Mouse (Mus musculus) splenic B cell, adult 2 months (primary cell): Measurements from ENCODE around the gene Ptgir.
A peak's percentile ranks its signal among the peaks of the same experiment; 100 is the strongest.

Experiments used
- DNase-seq: peaks from one replicate; pipeline ENCODE4 v3.0.0-alpha.2; 2011; ENCODE audit warnings: low read depth, low spot score
- H3K27me3 ChIP-seq: 2 replicates; pipeline ENCODE4 v1.6.1; 2012; ENCODE audit warnings: mild to moderate bottlenecking, low read length, moderate library complexity, mixed read lengths; ENCODE audit not compliant: control insufficient read depth, poor library complexity, insufficient read depth, severe bottlenecking
- H3K36me3 ChIP-seq: 2 replicates; pipeline ENCODE4 v1.6.1; 2012; ENCODE audit warnings: mild to moderate bottlenecking, low read length, moderate library complexity, mixed read lengths; ENCODE audit not compliant: control insufficient read depth, poor library complexity, insufficient read depth, severe bottlenecking

Gene Ptgir

DNA sequence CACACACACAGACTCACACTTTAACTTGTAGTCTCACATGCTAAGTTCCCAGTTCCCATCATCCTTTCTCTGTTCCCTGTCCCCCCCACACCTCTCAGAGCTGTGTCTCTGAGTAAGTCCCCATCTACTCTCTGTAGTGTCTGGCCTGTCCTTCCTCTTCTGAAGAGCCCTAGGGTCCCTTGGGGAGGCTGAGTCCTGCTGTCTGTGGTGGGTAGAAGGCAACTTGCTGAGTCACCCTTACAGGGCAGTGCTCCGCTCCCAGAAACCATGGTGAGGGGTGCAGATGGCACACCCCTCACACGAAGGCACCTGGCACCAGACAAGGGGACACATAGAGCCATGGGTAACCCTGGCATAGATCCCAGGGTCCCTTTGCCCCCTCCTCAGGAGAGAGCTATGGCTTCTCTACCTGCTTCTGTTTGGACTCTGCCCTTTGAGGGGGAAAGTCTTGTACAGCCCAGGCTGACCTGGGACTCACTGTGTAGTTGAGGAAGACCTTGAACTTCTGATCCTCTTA lies 2.8 kb upstream of the Ptgir start:
- no peaks in the 10 kb centered on the region for H3K36me3 ChIP-seq
- no peak for DNase-seq
- no peaks in the 10 kb centered on the region for H3K27me3 ChIP-seq

- Histone ChIP-seq H3K27me3 (no peaks in the 10 kb centered on the region), H3K36me3 (no peaks in the 10 kb centered on the region)
- no peak for DNase-seq
These were observed 2.1 kb upstream of the Ptgir start for GRCm38 (mm10) chr7:16904120-16904675.

DNA sequence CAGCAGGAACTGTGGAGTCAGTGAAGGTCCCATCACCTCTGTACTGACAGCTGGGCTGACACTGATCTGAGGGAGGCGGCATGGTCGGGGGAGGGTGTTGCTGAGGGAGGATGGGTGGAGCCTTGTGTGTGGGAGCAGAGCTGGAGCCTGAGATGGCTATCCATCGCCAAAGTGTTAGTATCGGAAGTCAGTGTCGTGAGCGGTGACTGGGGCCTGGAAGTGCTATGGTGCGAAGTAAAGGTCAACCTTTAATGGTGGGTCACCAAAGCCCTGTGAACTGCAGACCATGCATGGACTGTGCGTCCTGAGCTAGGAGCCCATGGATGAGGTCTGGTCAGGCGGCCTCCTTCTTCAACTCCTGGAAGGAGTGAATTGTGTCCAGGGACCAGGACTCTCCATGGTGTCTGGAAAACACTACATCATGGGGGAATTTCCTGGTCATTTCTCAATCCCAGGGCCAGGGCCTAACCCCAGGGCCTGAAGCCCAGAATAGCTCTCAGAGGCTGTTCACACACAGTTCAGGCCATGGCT lies 734 bp upstream of the Ptgir start:
- no peak for DNase-seq
- Histone ChIP-seq H3K36me3 (no peaks in the 10 kb centered on the region), H3K27me3 (no peaks in the 10 kb centered on the region)

- no peak for DNase-seq
- Histone ChIP-seq H3K27me3 (no peaks in the 10 kb centered on the region), H3K36me3 (no peaks in the 10 kb centered on the region)
These were observed 734 bp downstream of the Ptgir start for GRCm38 (mm10) chr7:16906889-16907559.

DNA sequence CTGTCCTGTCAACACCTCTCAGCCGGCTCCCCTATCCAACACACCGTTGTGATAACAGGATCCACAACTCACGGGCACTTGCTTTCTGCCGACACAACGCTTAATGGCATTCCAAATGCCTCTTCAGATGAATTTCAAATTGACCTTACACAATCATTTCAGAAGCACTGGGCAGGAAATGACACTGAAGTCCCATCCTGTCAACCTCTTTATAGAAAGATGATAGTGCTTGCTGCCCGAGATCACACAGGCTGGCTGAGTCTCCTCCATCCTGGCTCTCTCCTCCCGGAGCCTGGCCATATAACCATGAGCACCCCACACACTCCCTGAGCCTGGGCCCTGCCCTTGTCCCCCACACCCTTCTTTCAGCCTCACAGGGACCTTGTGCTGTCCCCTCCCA lies 1.6 kb downstream of the Ptgir start:
- Histone ChIP-seq H3K27me3 (no peaks in the 10 kb centered on the region), H3K36me3 (no peaks in the 10 kb centered on the region)
- no peak for DNase-seq

DNA sequence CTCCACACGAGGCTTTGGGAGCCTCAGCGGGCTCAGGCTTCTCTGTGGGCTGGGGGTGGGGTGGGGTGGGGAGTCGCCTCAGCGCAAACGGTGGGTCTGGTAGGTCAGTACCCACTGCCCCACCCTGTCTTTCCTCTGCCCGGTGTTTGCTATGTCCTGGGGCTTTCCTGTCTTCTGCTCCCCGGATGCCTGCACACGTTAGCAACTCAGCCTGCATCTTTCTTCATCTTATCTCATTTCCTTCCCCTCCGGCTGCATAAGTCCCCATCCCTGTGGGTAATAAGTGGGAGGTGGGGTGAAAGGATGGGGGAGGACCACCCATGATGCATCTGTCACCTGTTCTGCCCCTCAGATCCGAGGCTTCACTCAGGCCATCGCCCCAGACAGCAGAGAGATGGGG lies 2.1 kb downstream of the Ptgir start:
- no peak for DNase-seq
- Histone ChIP-seq H3K36me3 (no peaks in the 10 kb centered on the region), H3K27me3 (no peaks in the 10 kb centered on the region)

GRCm38 (mm10) chr7:16908859-16909258 lies 2.6 kb downstream of the Ptgir start:
- Histone ChIP-seq H3K36me3 (no peaks in the 10 kb centered on the region), H3K27me3 (no peaks in the 10 kb centered on the region)
- DNase-seq = no peak

- Histone ChIP-seq H3K27me3 (no peaks in the 10 kb centered on the region), H3K36me3 (no peaks in the 10 kb centered on the region)
- no peak for DNase-seq
These were observed 3.6 kb downstream of the Ptgir start for GRCm38 (mm10) chr7:16909909-16910308.

DNA sequence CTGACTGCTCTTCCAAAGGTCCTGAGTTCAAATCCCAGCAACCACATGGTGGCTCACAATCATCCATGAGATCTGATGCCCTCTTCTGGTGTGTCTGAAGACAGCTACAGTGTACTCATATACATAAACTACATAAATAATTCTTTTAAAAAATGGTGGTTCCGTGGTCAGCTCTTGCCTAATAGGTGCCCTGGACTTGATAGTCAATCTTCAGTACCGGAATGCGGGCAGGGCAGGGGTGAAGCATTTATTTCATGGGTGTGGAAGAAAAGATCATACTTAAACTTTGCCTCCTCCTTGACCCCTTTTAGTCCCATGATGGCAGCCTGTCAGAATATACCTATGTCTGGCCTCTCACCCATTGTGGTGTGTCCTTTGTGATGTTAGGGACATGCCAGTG lies 5.6 kb downstream of the Ptgir start:
- Histone ChIP-seq H3K36me3 (peaks cover 10% of the 10 kb centered on the region), H3K27me3 (no peaks in the 10 kb centered on the region)
- no peak for DNase-seq

- H3K36me3 ChIP-seq = peaks cover 12% of the 10 kb centered on the region
- DNase-seq = no peak
- no peaks in the 10 kb centered on the region for H3K27me3 ChIP-seq
These were observed 6.1 kb downstream of the Ptgir start for GRCm38 (mm10) chr7:16912360-16912759.

DNA sequence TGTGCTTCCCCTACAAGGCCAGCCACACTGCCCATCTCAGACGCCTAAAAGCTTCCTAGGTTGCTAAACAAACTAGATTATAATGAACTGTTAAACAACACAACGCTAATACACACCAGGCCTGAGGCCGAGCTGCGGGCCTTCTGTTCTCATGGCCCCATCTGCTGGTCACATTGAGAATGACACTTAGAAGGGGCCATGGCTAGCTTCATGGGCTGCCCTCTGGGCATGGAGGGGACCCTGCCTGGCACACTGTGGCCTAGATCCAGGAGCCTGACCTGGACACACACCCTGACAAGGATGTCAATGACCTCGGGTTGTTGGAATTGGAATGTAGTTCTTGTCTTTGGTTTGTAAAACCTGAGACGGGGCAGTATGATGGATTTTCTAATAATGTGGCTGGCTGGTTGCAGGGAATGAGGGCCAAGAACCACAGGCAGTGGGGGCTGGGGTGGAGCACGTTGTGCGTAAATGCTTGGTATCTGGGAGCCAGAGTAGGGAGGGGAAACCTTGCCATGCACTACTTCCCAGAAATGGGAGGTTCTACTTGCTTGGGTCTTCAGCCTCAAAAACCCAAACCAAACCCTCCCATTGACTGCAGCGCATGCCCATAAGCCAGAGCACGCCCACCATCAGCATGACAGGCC lies 7.6 kb downstream of the Ptgir start:
- Histone ChIP-seq H3K36me3 (peaks cover 12% of the 10 kb centered on the region), H3K27me3 (no peaks in the 10 kb centered on the region)
- peak; percentile 85 for DNase-seq

GRCm38 (mm10) chr7:16914453-16915343 lies 8.4 kb downstream of the Ptgir start:
- peaks cover 12% of the 10 kb centered on the region for H3K36me3 ChIP-seq
- no peak for DNase-seq
- H3K27me3 ChIP-seq = no peaks in the 10 kb centered on the region

- H3K36me3 ChIP-seq = peaks cover 12% of the 10 kb centered on the region
- no peaks in the 10 kb centered on the region for H3K27me3 ChIP-seq
- DNase-seq = no peak
These were observed 9.4 kb downstream of the Ptgir start for GRCm38 (mm10) chr7:16915461-16916340.
